Mouse (Mus musculus) cortical plate, adult 2 months (tissue): Measurements from ENCODE around the gene Spint1.

Experiments
- CTCF ChIP-seq: fragments of 200-500 bp; IDR thresholded peaks from 2 replicates; pipeline ENCODE4 v1.5.1; 2011; ENCODE audit warnings: mild to moderate bottlenecking, control low read depth, low read length; ENCODE audit not compliant: insufficient read depth; ENCODE audit errors: extremely low read depth
- POLR2A ChIP-seq: fragments of 200-500 bp; IDR thresholded peaks from 2 replicates; pipeline ENCODE4 v1.6.1; 2011; ENCODE audit warnings: mild to moderate bottlenecking, low read length, control low read depth; ENCODE audit not compliant: insufficient read depth; ENCODE audit errors: extremely low read depth

- no peak for TF ChIP-seq CTCF
- TF ChIP-seq POLR2A, result no peak
Measured at GRCm38 (mm10) chr2:119270286-119270642, 33.1 kb downstream of the Spint1 start.
